Mouse (Mus musculus): ENCODE results near the gene Asdurf. TPM values are rescaled to one million over a fixed set of nuclear protein-coding genes. Genes with fewer than 3 reads are reported as not detected.

The Asdurf gene
- polyA plus RNA-seq, 1 experiment from 2014 or later, result not detected

- H3K27ac ChIP-seq (ENCODE audit: low read depth, low read length), result no peak overlapping the region
- H3K9me3 ChIP-seq (replicated peaks; ENCODE audit: control insufficient read depth, low read length), result no peaks in the 10 kb centered on the region
- no peak overlapping the region for H3K4me2 ChIP-seq
- no peaks in the 10 kb centered on the region for H3K4me1 ChIP-seq (ENCODE audit: control insufficient read depth, insufficient read depth, low read length)
- H3K36me3 ChIP-seq (ENCODE audit: control insufficient read depth, insufficient read depth, low read length), result no peaks in the 10 kb centered on the region; the same call in 1 of the 2 replicates
- H3K4me3 ChIP-seq (ENCODE audit: low read depth, low read length), result no peak overlapping the region
- 84% methylated on average over 4 of the region's 4 CpGs for WGBS (ENCODE audit: insufficient replicate concordance)
- no peak overlapping the region for H3K9ac ChIP-seq (ENCODE audit: low read depth, low read length)
- ATAC-seq (replicated peaks; ENCODE audit: insufficient number of reproducible peaks, low FRiP score, low TSS enrichment), result no peak
- H3K27me3 ChIP-seq (ENCODE audit: control insufficient read depth, insufficient read depth, low read length), result no peaks in the 10 kb centered on the region
Observed at GRCm38 (mm10) chr1:53300506-53300905, 51.9 kb downstream of the Asdurf start.

Other genes starting within 250 kb of the Asdurf start
- gene 1700019A02Rik, start 165.0 kb downstream of the Asdurf start, polyA plus RNA-seq (2014; fragmentation: Nextera tagmentation; extraction: Ambion mirVana), result not detected in 2 replicates
- gene Pms1, start 55.6 kb downstream of the Asdurf start, polyA plus RNA-seq (2014; fragmentation: Nextera tagmentation; extraction: Ambion mirVana), result 14.5 and 15.2 TPM in 2 replicates
- 51.2 and 58.2 TPM in 2 replicates for gene Ormdl1, start 55.5 kb downstream of the Asdurf start, polyA plus RNA-seq (2014; fragmentation: Nextera tagmentation; extraction: Ambion mirVana)
- not detected in 2 replicates for gene Gm28778, start 55.5 kb downstream of the Asdurf start, polyA plus RNA-seq (2014; fragmentation: Nextera tagmentation; extraction: Ambion mirVana)
- 29.3 and 30.9 TPM in 2 replicates for gene Osgepl1, start 39.0 kb downstream of the Asdurf start, polyA plus RNA-seq (2014; fragmentation: Nextera tagmentation; extraction: Ambion mirVana)
- 0.08 and 0.33 TPM in 2 replicates for gene Gm28551, start within 50 bp of the Asdurf start, polyA plus RNA-seq (2014; fragmentation: Nextera tagmentation; extraction: Ambion mirVana)
- gene Asnsd1, start 133 bp upstream of the Asdurf start, polyA plus RNA-seq (2014; fragmentation: Nextera tagmentation; extraction: Ambion mirVana), result 86.6 and 89.9 TPM in 2 replicates